Mouse (Mus musculus): ENCODE results near the gene Osbpl10.
"Not testable (repeated sequence)": the region's sequence is repeated elsewhere in the genome, so short reads cannot be mapped to it uniquely, and the experiment has no call there.

DNA sequence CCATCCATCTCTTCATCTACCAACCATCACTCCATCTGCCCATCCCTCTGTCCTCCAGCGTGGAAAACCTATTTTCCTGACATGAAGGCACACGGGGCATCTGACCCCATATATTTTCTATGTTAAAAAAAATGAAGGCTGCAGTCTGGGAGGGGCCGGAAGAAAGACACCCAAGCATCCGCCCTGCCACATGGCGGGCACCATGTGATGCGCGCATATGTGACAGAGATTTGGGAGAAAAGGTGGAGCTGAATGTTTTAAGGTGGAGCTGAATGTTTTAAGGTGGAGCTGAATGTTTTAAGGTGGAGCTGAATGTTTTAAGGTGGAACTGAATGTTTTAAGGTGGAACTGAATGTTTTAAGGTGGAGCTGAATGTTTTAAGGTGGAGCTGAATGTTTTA, 12.1 kb upstream of the Osbpl10 start:
- not testable (repeated sequence) for TF ChIP-seq MAX (IDR thresholded peaks at IDR 0.05; ENCODE audit: low read depth); POLR2A (IDR thresholded peaks at IDR 0.05; ENCODE audit: insufficient read length, low read depth)

Measured in myocyte (in vitro differentiated cells).